ENCODE assay signal across 8 mouse cellular contexts in genomic region chrX:152232781-152233763, GRCm38 (mm10). TPM values are rescaled to one million over a fixed set of nuclear protein-coding genes. Genes with fewer than 3 reads are reported as not detected.
DNase-seq lines count a peak whose midpoint lies in the region; ATAC-seq and TF ChIP-seq lines count a peak whose summit lies in the region.

Kdm5c (plus strand) TSS chrX:152233020.

- peak within 1 kb of the TSS; percentile 95 for H3K9ac ChIP-seq in embryonic facial prominence, embryonic 13.5 days
- H3K9ac ChIP-seq in limb, embryonic 12.5 days (replicated peaks) = peak within 1 kb of the TSS; percentile 88
- H3K9ac ChIP-seq in midbrain, embryonic 15.5 days = peak within 1 kb of the TSS; percentile 74

- no peak for TF ChIP-seq CTCF in kidney, adult 2 months (conservative IDR thresholded peaks at IDR 0.05; ENCODE audit: insufficient read depth, insufficient read length, low read depth, low read length)
- TF ChIP-seq CTCF in spleen, adult 2 months (IDR thresholded peaks at IDR 0.05; ENCODE audit: extremely low read depth, insufficient read depth, insufficient read length, insufficient replicate concordance) = no peak

- peak; percentile 96 for ATAC-seq in embryonic facial prominence, embryonic 13.5 days (ENCODE audit: insufficient number of reproducible peaks, insufficient read depth, low FRiP score, low TSS enrichment, low read depth)
- peak; percentile 98 for ATAC-seq in limb, embryonic 12.5 days (ENCODE audit: insufficient number of reproducible peaks, insufficient read depth, low FRiP score, low TSS enrichment, low read depth)
- ATAC-seq in midbrain, embryonic 15.5 days (replicated peaks) = peak; percentile 98

- H3K4me3 ChIP-seq in embryonic facial prominence, embryonic 13.5 days = peak within 1 kb of the TSS; percentile 88
- H3K4me3 ChIP-seq in kidney, adult 2 months (ENCODE audit: insufficient read depth, low read depth, low read length) = peak within 1 kb of the TSS; percentile 87
- peak within 1 kb of the TSS; percentile 86 for H3K4me3 ChIP-seq in limb, embryonic 12.5 days (replicated peaks)
- H3K4me3 ChIP-seq in midbrain, embryonic 15.5 days = peak within 1 kb of the TSS; percentile 88
- peak within 1 kb of the TSS; percentile 86 for H3K4me3 ChIP-seq in spleen, adult 2 months (ENCODE audit: extremely low read depth, insufficient read depth, insufficient read length)

- H3K4me2 ChIP-seq in embryonic facial prominence, embryonic 13.5 days = peak within 1 kb of the TSS; percentile 81
- peak within 1 kb of the TSS; percentile 78 for H3K4me2 ChIP-seq in limb, embryonic 12.5 days
- peak within 1 kb of the TSS; percentile 71 for H3K4me2 ChIP-seq in midbrain, embryonic 15.5 days

- H3K27me3 ChIP-seq in embryonic facial prominence, embryonic 13.5 days = no peaks in the 10 kb centered on the region
- H3K27me3 ChIP-seq in kidney, adult 2 months (replicated peaks; ENCODE audit: control insufficient read depth, insufficient read depth, low read length) = no peaks in the 10 kb centered on the region
- peaks cover 3% of the 10 kb centered on the region; the same call in 1 of the 2 replicates for H3K27me3 ChIP-seq in limb, embryonic 12.5 days
- no peaks in the 10 kb centered on the region; the same call in 1 of the 2 replicates for H3K27me3 ChIP-seq in midbrain, embryonic 15.5 days (replicated peaks)
- H3K27me3 ChIP-seq in spleen, adult 2 months (ENCODE audit: control insufficient read depth, insufficient read depth, low read length) = no peaks in the 10 kb centered on the region

- H3K36me3 ChIP-seq in embryonic facial prominence, embryonic 13.5 days = no peaks in the 10 kb centered on the region; the same call in 1 of the 2 replicates
- no peaks in the 10 kb centered on the region for H3K36me3 ChIP-seq in kidney, adult 2 months (ENCODE audit: control insufficient read depth, insufficient read depth, low read length)
- peaks cover 17% of the 10 kb centered on the region; the same call in 1 of the 2 replicates for H3K36me3 ChIP-seq in limb, embryonic 12.5 days
- H3K36me3 ChIP-seq in midbrain, embryonic 15.5 days (replicated peaks) = no peaks in the 10 kb centered on the region
- H3K36me3 ChIP-seq in spleen, adult 2 months (ENCODE audit: control insufficient read depth, insufficient read depth, low read length) = no peaks in the 10 kb centered on the region; the same call in 1 of the 2 replicates

- H3K27ac ChIP-seq in embryonic facial prominence, embryonic 13.5 days = peak within 1 kb of the TSS; percentile 57
- H3K27ac ChIP-seq in kidney, adult 2 months (ENCODE audit: insufficient read depth, low read depth, low read length) = peak within 1 kb of the TSS; percentile 92
- peak within 1 kb of the TSS; percentile 79 for H3K27ac ChIP-seq in limb, embryonic 12.5 days
- peak within 1 kb of the TSS; percentile 80 for H3K27ac ChIP-seq in midbrain, embryonic 15.5 days
- H3K27ac ChIP-seq in spleen, adult 2 months (ENCODE audit: insufficient read depth, low read length) = peak within 1 kb of the TSS; percentile 81

- DNase-seq in 3134 (ENCODE audit: extremely low read depth, insufficient read length, low spot score) = peak; percentile 100
- peak; percentile 92 to 99 for DNase-seq in adrenal gland, postnatal 36 days
- DNase-seq in heart, adult 18-20 months = peak; percentile 97 to 98
- DNase-seq in kidney, adult 2 months = peak; percentile 98
- DNase-seq in spleen, adult 2 months (ENCODE audit: low read depth in 1 of 2, low spot score in 2 of 2) = peak; percentile 89 to 96

- H3K4me1 ChIP-seq in embryonic facial prominence, embryonic 13.5 days = peaks cover 16% of the 10 kb centered on the region
- H3K4me1 ChIP-seq in kidney, adult 2 months (ENCODE audit: control insufficient read depth, insufficient read depth, low read length) = peaks cover 9% of the 10 kb centered on the region; the same call in 1 of the 2 replicates
- peaks cover 12% of the 10 kb centered on the region for H3K4me1 ChIP-seq in limb, embryonic 12.5 days (replicated peaks)
- peaks cover 28% of the 10 kb centered on the region for H3K4me1 ChIP-seq in midbrain, embryonic 15.5 days
- H3K4me1 ChIP-seq in spleen, adult 2 months (ENCODE audit: control insufficient read depth, insufficient read depth, insufficient read length) = peaks cover 9% of the 10 kb centered on the region; the same call in 1 of the 2 replicates

- no peaks in the 10 kb centered on the region for H3K9me3 ChIP-seq in embryonic facial prominence, embryonic 13.5 days
- no peaks in the 10 kb centered on the region for H3K9me3 ChIP-seq in limb, embryonic 12.5 days
- no peaks in the 10 kb centered on the region for H3K9me3 ChIP-seq in midbrain, embryonic 15.5 days

- peak; percentile 45 for TF ChIP-seq POLR2A in kidney, adult 2 months (IDR thresholded peaks at IDR 0.05; ENCODE audit: low read depth, low read length)
- TF ChIP-seq POLR2A in spleen, adult 2 months (IDR thresholded peaks at IDR 0.05; ENCODE audit: low read depth, low read length) = peak; percentile 56

- WGBS in embryonic facial prominence, embryonic 13.5 days = under 1% methylated on average over 69 of the region's 69 CpGs
- under 1% methylated on average over 67 of the region's 69 CpGs for WGBS in kidney, adult 2 months
- under 1% methylated on average over 69 of the region's 69 CpGs for WGBS in limb, embryonic 12.5 days
- WGBS in midbrain, embryonic 15.5 days = under 1% methylated on average over 69 of the region's 69 CpGs
- under 1% methylated on average over 69 of the region's 69 CpGs for WGBS in spleen, adult 2 months

RNA-seq across cellular contexts. Expression of gene Kdm5c, which starts in this region (rescaled TPM):
- total RNA-seq in adrenal gland, postnatal 36 days (2021) = 10 to 100 TPM; 69.9 to 87.3 TPM
- 44.0 and 44.2 TPM in 2 replicates for polyA plus RNA-seq in embryonic facial prominence, embryonic 13.5 days (2015; fragmentation: Nextera tagmentation; extraction: Ambion mirVana)
- 10 to 100 TPM; 30.8 to 48.1 TPM for total RNA-seq in heart, adult 18-20 months (2021)
- polyA plus RNA-seq in kidney, adult 2 months (2012; rRNA removed) = 41.7 and 42.6 TPM in 2 replicates
- polyA plus RNA-seq in limb, embryonic 12.5 days (2016; fragmentation: Nextera tagmentation; extraction: Ambion mirVana) = 52.8 and 59.0 TPM in 2 replicates
- polyA plus RNA-seq in midbrain, embryonic 15.5 days (2015; fragmentation: Nextera tagmentation; extraction: Ambion mirVana) = 38.6 and 38.9 TPM in 2 replicates
- polyA plus RNA-seq in spleen, adult 2 months (2012; rRNA removed) = 55.1 and 60.9 TPM in 2 replicates

Comparison
In these comparisons a context has a peak if more than half of its experiments do, and no peak if none do; other contexts are left out.
1. Peak in every context shown above with its lines: DNase-seq, ATAC-seq, H3K4me3 ChIP-seq and H3K27ac ChIP-seq.